Mouse (Mus musculus): Measurements from ENCODE around the gene 4933405O20Rik. TPM values are rescaled to one million over a fixed set of nuclear protein-coding genes. Genes with fewer than 3 reads are reported as not detected.

Gene 4933405O20Rik
- not detected for total RNA-seq (2021)
- not detected in 2 replicates for polyA plus RNA-seq (2012; rRNA removed)
- long read RNA-seq = 0 reads

GRCm38 (mm10) chr7:50598890-50599289 is at the start of gene 4933405O20Rik:
TSS of gene 4933405O20Rik (plus strand) at chr7:50599190.
- no peak for DNase-seq

GRCm38 (mm10) chr7:50549572-50549971 is 49.4 kb upstream of the 4933405O20Rik start:
- DNase-seq = no peak

GRCm38 (mm10) chr7:50551426-50551825 is 47.6 kb upstream of the 4933405O20Rik start:
- no peak for DNase-seq

GRCm38 (mm10) chr7:50562708-50563107 is 36.3 kb upstream of the 4933405O20Rik start:
- DNase-seq = no peak

GRCm38 (mm10) chr7:50573841-50574240 is 25.1 kb upstream of the 4933405O20Rik start:
- DNase-seq = no peak

GRCm38 (mm10) chr7:50588642-50589424 is 10.2 kb upstream of the 4933405O20Rik start:
- DNase-seq = no peak

- no peak for DNase-seq
Measured at GRCm38 (mm10) chr7:50614101-50614500, 15.1 kb downstream of the 4933405O20Rik start.

- DNase-seq = no peak
Measured at GRCm38 (mm10) chr7:50629186-50629585, 30.2 kb downstream of the 4933405O20Rik start.

- no peak for DNase-seq
Measured at GRCm38 (mm10) chr7:50633147-50633546, 34.2 kb downstream of the 4933405O20Rik start.

Data from adrenal gland, adult 2 months (tissue).